ENCODE assay signal across 8 mouse cellular contexts in genomic region chr2:24974906-24975703, GRCm38 (mm10). TPM values are rescaled to one million over a fixed set of nuclear protein-coding genes. Genes with fewer than 3 reads are reported as not detected.
DNase-seq lines count a peak whose midpoint lies in the region; ATAC-seq lines count a peak whose summit lies in the region.

Gene Mrpl41 (minus strand): TSS chr2:24975098.

- H3K4me2 ChIP-seq in lung, embryonic 16.5 days (ENCODE audit: low read depth, low read length), result peak within 1 kb of the TSS; percentile 92

- H3K27ac ChIP-seq in lung, embryonic 16.5 days (ENCODE audit: low read length), result peak within 1 kb of the TSS; percentile 94

- WGBS in lung, embryonic 16.5 days, result under 1% methylated on average over 64 of the region's 64 CpGs

- no peaks in the 10 kb centered on the region for H3K9me3 ChIP-seq in lung, embryonic 16.5 days (ENCODE audit: control insufficient read depth, low read length)

- H3K9ac ChIP-seq in lung, embryonic 16.5 days (ENCODE audit: low read length), result peak within 1 kb of the TSS; percentile 76

- DNase-seq in MEL-GATA-1-ER (ENCODE audit: extremely low read depth, low read depth), result peak; percentile 89
- DNase-seq in cerebellum, adult 8-10 months, result peak; percentile 95
- peak; percentile 96 for DNase-seq in forelimb bud, embryonic 11.5 days (ENCODE audit: low read depth, low spot score)
- peak; percentile 82 for DNase-seq in layer of hippocampus, adult 9-10 months (ENCODE audit: low spot score)
- peak; percentile 86 for DNase-seq in ovary, postnatal 10 days (ENCODE audit: low spot score)
- peak; percentile 93 for DNase-seq in thymus, postnatal 10 days (ENCODE audit: low spot score in 2 of 2)

- H3K36me3 ChIP-seq in lung, embryonic 16.5 days (ENCODE audit: control insufficient read depth, insufficient read depth, low read length), result peaks cover 10% of the 10 kb centered on the region

- peak within 1 kb of the TSS; percentile 75 for H3K4me3 ChIP-seq in lung, embryonic 16.5 days (ENCODE audit: low read length)

- ATAC-seq in hematopoietic stem cell, adult 5-6 weeks (replicated peaks in 1 of 2; ENCODE audit: insufficient read depth in 1 of 2, low FRiP score in 2 of 2, low TSS enrichment in 1 of 2, low read depth in 1 of 2, poor library complexity in 2 of 2, severe bottlenecking in 2 of 2), result peak; percentile 86 to 88
- peak; percentile 99 for ATAC-seq in lung, embryonic 16.5 days (ENCODE audit: low read depth)

- H3K4me1 ChIP-seq in lung, embryonic 16.5 days (replicated peaks; ENCODE audit: control insufficient read depth, insufficient read depth, low read length), result peaks cover 12% of the 10 kb centered on the region

- H3K27me3 ChIP-seq in lung, embryonic 16.5 days (ENCODE audit: control insufficient read depth, insufficient read depth, low read depth, low read length), result no peaks in the 10 kb centered on the region

RNA-seq across cellular contexts. Expression of gene Mrpl41, which starts in this region (rescaled TPM):
- 67.4 and 81.5 TPM in 2 replicates for total RNA-seq in hematopoietic stem cell, adult 5-6 weeks (2017)
- polyA plus RNA-seq in lung, embryonic 16.5 days (2015; fragmentation: Nextera tagmentation; extraction: Ambion mirVana), result 97.7 and 102 TPM in 2 replicates

Comparison
In these comparisons a context has a peak if more than half of its experiments do, and no peak if none do; other contexts are left out.
1. Peak in every context shown above with its lines: DNase-seq, ATAC-seq, H3K4me3 ChIP-seq and H3K27ac ChIP-seq.